In genomic region chr17:6696521-6696920, GRCm38 (mm10) we compare ENCODE assay signal across 4 mouse cellular contexts. TPM values are rescaled to one million over a fixed set of nuclear protein-coding genes. Genes with fewer than 3 reads are reported as not detected.
"Had no signal": no experiment of that assay in that cellular context is flagged by ENCODE, and none has a peak within 500 bp of the region (broad histone marks: within the 10 kb centered on the region; RNA-seq: fewer than 3 reads in every experiment).

No protein-coding gene starts in this region.

RNA-seq across cellular contexts. Expression of gene Sytl3, which starts 37.6 kb away (rescaled TPM):
- total RNA-seq: layer of hippocampus, adult 18-20 months; layer of hippocampus, postnatal 36 days had no signal
- polyA plus RNA-seq: limb, embryonic 11.5 days; liver, adult 2 months had no signal
